Mouse (Mus musculus) MEL-GATA-1-ER (cell line): Measurements from ENCODE around the gene Mier1.

ENCODE experiments used
- DNase-seq: peaks from one replicate; pipeline ENCODE4 v3.0.0-alpha.2; 2012; ENCODE audit warnings: low read depth; ENCODE audit errors: extremely low read depth

Gene Mier1

GRCm38 (mm10) chr4:103114184-103115111 lies at the start of gene Mier1, which contains the start of gene Wdr78:
Gene Mier1, plus strand, starts transcription at chr4:103114390.
Gene Wdr78, minus strand, starts transcription at chr4:103114555.
- peak; percentile 76 for DNase-seq

- no peak for DNase-seq
Measured at GRCm38 (mm10) chr4:103064421-103064820, 49.8 kb upstream of the Mier1 start.

- DNase-seq: no peak
Measured at GRCm38 (mm10) chr4:103064976-103065375, 49.2 kb upstream of the Mier1 start.

GRCm38 (mm10) chr4:103067906-103068655 lies 46.1 kb upstream of the Mier1 start:
- DNase-seq: no peak

GRCm38 (mm10) chr4:103070631-103071030 lies 43.6 kb upstream of the Mier1 start:
- DNase-seq: no peak

GRCm38 (mm10) chr4:103085237-103085636 lies 29.0 kb upstream of the Mier1 start:
- no peak for DNase-seq

- no peak for DNase-seq
Measured at GRCm38 (mm10) chr4:103095921-103096320, 18.3 kb upstream of the Mier1 start.

- DNase-seq: no peak
Measured at GRCm38 (mm10) chr4:103098532-103098931, 15.7 kb upstream of the Mier1 start.

- DNase-seq: no peak
Measured at GRCm38 (mm10) chr4:103112651-103113050, 1.5 kb upstream of the Mier1 start.

- DNase-seq: no peak
Measured at GRCm38 (mm10) chr4:103113402-103113801, 788 bp upstream of the Mier1 start.

- no peak for DNase-seq
Measured at GRCm38 (mm10) chr4:103118888-103119228, 4.7 kb downstream of the Mier1 start.

- no peak for DNase-seq
Measured at GRCm38 (mm10) chr4:103119229-103120027, 5.2 kb downstream of the Mier1 start.

- peak; percentile 66 for DNase-seq
Measured at GRCm38 (mm10) chr4:103120028-103120384, 5.8 kb downstream of the Mier1 start.

- DNase-seq: no peak
Measured at GRCm38 (mm10) chr4:103120395-103120794, 6.2 kb downstream of the Mier1 start.

- peak; percentile 64 for DNase-seq
Measured at GRCm38 (mm10) chr4:103120874-103121389, 6.7 kb downstream of the Mier1 start.

- DNase-seq: no peak
Measured at GRCm38 (mm10) chr4:103123086-103123485, 8.9 kb downstream of the Mier1 start.

- DNase-seq: peak; percentile 26
Measured at GRCm38 (mm10) chr4:103123606-103124005, 9.4 kb downstream of the Mier1 start.

- DNase-seq: no peak
Measured at GRCm38 (mm10) chr4:103126533-103126932, 12.3 kb downstream of the Mier1 start.

- no peak for DNase-seq
Measured at GRCm38 (mm10) chr4:103136946-103137345, 22.8 kb downstream of the Mier1 start.

GRCm38 (mm10) chr4:103146339-103146738 lies 32.1 kb downstream of the Mier1 start:
- no peak for DNase-seq

- DNase-seq: no peak
Measured at GRCm38 (mm10) chr4:103151946-103152345, 37.8 kb downstream of the Mier1 start.
